Comparison of ENCODE assay signal across 9 mouse cellular contexts in genomic region chr8:58566115-58566514, GRCm38 (mm10).
DNase-seq lines count a peak whose midpoint lies in the region; ATAC-seq and TF ChIP-seq lines count a peak whose summit lies in the region.
"Had no signal": no experiment of that assay in that cellular context is flagged by ENCODE, and none has a peak within 500 bp of the region (broad histone marks: within the 10 kb centered on the region; RNA-seq: fewer than 3 reads in every experiment).

No protein-coding gene starts in this region.

- no peaks in the 10 kb centered on the region for H3K9me3 ChIP-seq in liver, embryonic 14.5 days (ENCODE audit: control insufficient read depth, low read length)
- no peaks in the 10 kb centered on the region for H3K9me3 ChIP-seq in liver, embryonic 12.5 days (replicated peaks)
- no peaks in the 10 kb centered on the region for H3K9me3 ChIP-seq in forebrain, embryonic 14.5 days (replicated peaks; ENCODE audit: control insufficient read depth, low read length)
- H3K9me3 ChIP-seq in heart, embryonic 10.5 days = no peaks in the 10 kb centered on the region
- H3K9me3 ChIP-seq: embryonic facial prominence, embryonic 13.5 days had no signal

- H3K27me3 ChIP-seq in liver, embryonic 14.5 days (ENCODE audit: control insufficient read depth, insufficient read depth, low read length) = no peaks in the 10 kb centered on the region
- H3K27me3 ChIP-seq in liver, embryonic 12.5 days (replicated peaks) = no peaks in the 10 kb centered on the region
- H3K27me3 ChIP-seq in forebrain, embryonic 14.5 days (replicated peaks; ENCODE audit: control insufficient read depth, insufficient read depth, low read length) = no peaks in the 10 kb centered on the region
- H3K27me3 ChIP-seq in heart, embryonic 10.5 days (ENCODE audit: insufficient read depth, poor library complexity, severe bottlenecking) = no peaks in the 10 kb centered on the region
- H3K27me3 ChIP-seq: embryonic facial prominence, embryonic 13.5 days had no signal

- no peak overlapping the region for H3K27ac ChIP-seq in liver, embryonic 14.5 days
- H3K27ac ChIP-seq in liver, embryonic 12.5 days = no peak overlapping the region
- H3K27ac ChIP-seq in forebrain, embryonic 14.5 days (ENCODE audit: low read depth, low read length) = no peak overlapping the region
- H3K27ac ChIP-seq in heart, embryonic 10.5 days = no peak overlapping the region
- H3K27ac ChIP-seq: embryonic facial prominence, embryonic 13.5 days had no signal

- peak; percentile 10 for DNase-seq in adrenal gland, postnatal 14 days
- no peak for DNase-seq in adrenal gland, adult 18-20 months (ENCODE audit: low spot score in 2 of 2)
- no peak for DNase-seq in liver, embryonic 14.5 days (ENCODE audit: low read depth in 3 of 3, low spot score in 3 of 3)
- peak; percentile 83 for DNase-seq in forebrain, embryonic 14.5 days (ENCODE audit: low spot score)
- DNase-seq in retina, adult 2 months (ENCODE audit: low read depth, low spot score) = peak; percentile 20
- DNase-seq in urinary bladder, adult 18-20 months (ENCODE audit: low spot score in 2 of 2) = no peak
- DNase-seq in heart, embryonic 10.5 days (ENCODE audit: low spot score) = no peak

- no peak overlapping the region for H3K4me3 ChIP-seq in liver, embryonic 14.5 days (ENCODE audit: insufficient read depth in 1 of 2, low read depth in 2 of 2, low read length in 2 of 2)
- H3K4me3 ChIP-seq in liver, embryonic 12.5 days = no peak overlapping the region
- no peak overlapping the region for H3K4me3 ChIP-seq in forebrain, embryonic 14.5 days (ENCODE audit: low read depth, low read length)
- H3K4me3 ChIP-seq in heart, embryonic 10.5 days = no peak overlapping the region
- H3K4me3 ChIP-seq: embryonic facial prominence, embryonic 13.5 days had no signal

- WGBS in liver, embryonic 14.5 days (ENCODE audit: insufficient replicate concordance) = 38% methylated on average over 2 of the region's 2 CpGs
- WGBS in liver, embryonic 12.5 days (ENCODE audit: insufficient replicate concordance) = 45% methylated on average over 2 of the region's 2 CpGs
- WGBS in forebrain, embryonic 14.5 days = 52% methylated on average over 2 of the region's 2 CpGs
- WGBS in heart, embryonic 10.5 days = 56% methylated on average over 2 of the region's 2 CpGs

- H3K9ac ChIP-seq in liver, embryonic 14.5 days (replicated peaks) = no peak overlapping the region
- no peak overlapping the region for H3K9ac ChIP-seq in liver, embryonic 12.5 days
- no peak overlapping the region for H3K9ac ChIP-seq in forebrain, embryonic 14.5 days (ENCODE audit: low read length)
- H3K9ac ChIP-seq: embryonic facial prominence, embryonic 13.5 days had no signal

- H3K36me3 ChIP-seq in liver, embryonic 14.5 days (replicated peaks; ENCODE audit: control insufficient read depth, insufficient read depth, low read depth) = no peaks in the 10 kb centered on the region
- no peaks in the 10 kb centered on the region for H3K36me3 ChIP-seq in liver, embryonic 12.5 days
- H3K36me3 ChIP-seq in forebrain, embryonic 14.5 days (ENCODE audit: control insufficient read depth, insufficient read depth, low read length) = no peaks in the 10 kb centered on the region
- no peaks in the 10 kb centered on the region for H3K36me3 ChIP-seq in heart, embryonic 10.5 days
- H3K36me3 ChIP-seq: embryonic facial prominence, embryonic 13.5 days had no signal

- no peak for TF ChIP-seq EP300 in liver, embryonic 14.5 days (IDR thresholded peaks at IDR 0.05; ENCODE audit: low read depth)

- no peak overlapping the region for H3K4me2 ChIP-seq in liver, embryonic 14.5 days (ENCODE audit: low read depth)
- H3K4me2 ChIP-seq in liver, embryonic 12.5 days = no peak overlapping the region
- H3K4me2 ChIP-seq in forebrain, embryonic 14.5 days (ENCODE audit: low read length) = no peak overlapping the region
- H3K4me2 ChIP-seq: embryonic facial prominence, embryonic 13.5 days had no signal

- no peak for ATAC-seq in liver, embryonic 14.5 days (ENCODE audit: insufficient read depth)
- no peak for ATAC-seq in liver, embryonic 12.5 days
- peak; percentile 69 for ATAC-seq in forebrain, embryonic 14.5 days

- H3K4me1 ChIP-seq in liver, embryonic 14.5 days (replicated peaks; ENCODE audit: control insufficient read depth in 2 of 2, insufficient read depth in 2 of 2, low read length in 1 of 2) = no peaks in the 10 kb centered on the region
- no peaks in the 10 kb centered on the region for H3K4me1 ChIP-seq in liver, embryonic 12.5 days
- 0 out of 2 replicates have a peak, but pooled peaks cover 2% of the 10 kb centered on the region for H3K4me1 ChIP-seq in forebrain, embryonic 14.5 days (ENCODE audit: control insufficient read depth, insufficient read depth, low read length)
- H3K4me1 ChIP-seq in heart, embryonic 10.5 days = no peaks in the 10 kb centered on the region

- peak; percentile 41; the same call in 1 of the 2 replicates for TF ChIP-seq CTCF in liver, embryonic 14.5 days (IDR thresholded peaks at IDR 0.05; ENCODE audit: low read depth)

Comparison
In these comparisons a context has a peak if more than half of its experiments do, and no peak if none do; other contexts are left out.
1. DNase-seq: peak in adrenal gland, postnatal 14 days (single experiment), forebrain, embryonic 14.5 days (single experiment) and retina, adult 2 months (single experiment); none in adrenal gland, adult 18-20 months (0 of 2), liver, embryonic 14.5 days (0 of 3), urinary bladder, adult 18-20 months (0 of 2) and heart, embryonic 10.5 days (single experiment).